Mouse (Mus musculus) limb, embryonic 13.5 days (tissue): ENCODE measurements around the gene Rgs19. TPM values are rescaled to one million over a fixed set of nuclear protein-coding genes. Genes with fewer than 3 reads are reported as not detected.
A peak's percentile ranks its signal among the peaks of the same experiment; 100 is the strongest.

Source experiments
- ATAC-seq: fragments of 200-750 bp; cut with Nextera tagmentation; 2 replicates; pipeline ENCODE4 v1.8.0; 2017; ENCODE audit warnings: low read depth, moderate number of reproducible peaks, moderate TSS enrichment; ENCODE audit not compliant: low FRiP score
- H3K27ac ChIP-seq: fragments of 300-500 bp; sonication (generic); 2 replicates; pipeline ENCODE4 v1.5.1; 2015; ENCODE audit warnings: inconsistent platforms, mild to moderate bottlenecking, moderate library complexity
- H3K27me3 ChIP-seq: fragments of 300-500 bp; sonication (generic); 2 replicates; pipeline ENCODE4 v1.6.1; 2015; ENCODE audit warnings: mild to moderate bottlenecking, inconsistent platforms
- H3K36me3 ChIP-seq: fragments of 300-500 bp; sonication (generic); 2 replicates; pipeline ENCODE4 v1.6.1; 2015; ENCODE audit warnings: inconsistent platforms, mild to moderate bottlenecking, moderate library complexity
- H3K4me1 ChIP-seq: fragments of 300-500 bp; sonication (generic); 2 replicates; pipeline ENCODE4 v1.6.1; 2015; ENCODE audit warnings: inconsistent platforms
- H3K4me2 ChIP-seq: fragments of 300-500 bp; sonication (generic); replicated peaks from 2 replicates; pipeline ENCODE4 v1.6.1; 2015; ENCODE audit warnings: inconsistent platforms, mild to moderate bottlenecking, moderate library complexity
- H3K4me3 ChIP-seq: fragments of 300-500 bp; sonication (generic); 2 replicates; pipeline ENCODE4 v1.5.1; 2015; ENCODE audit warnings: moderate library complexity, mild to moderate bottlenecking, inconsistent platforms
- H3K9ac ChIP-seq: fragments of 300-500 bp; sonication (generic); 2 replicates; pipeline ENCODE4 v1.6.1; 2015; ENCODE audit warnings: mild to moderate bottlenecking, inconsistent platforms
- H3K9me3 ChIP-seq: fragments of 300-500 bp; sonication (generic); 2 replicates; pipeline ENCODE4 v1.6.1; 2016; ENCODE audit warnings: inconsistent platforms
- WGBS: fragments of 180-500 bp; shearing (Covaris S2); methylation state at CpG from one replicate; pipeline ENCODE4 v1.1.7; 2015; 5-methylcytosine and 5-hydroxymethylcytosine counted together
- polyA plus RNA-seq: library from polyadenylated mRNA; unstranded; fragments of >200 nt; fragmentation: Nextera tagmentation; extraction: Ambion mirVana; gene quantifications from 2 replicates; pipeline ENCODE4 v1.2.1, GENCODE M21; 2015

Rgs19 gene
- polyA plus RNA-seq = 79.0 and 82.0 TPM in 2 replicates

GRCm38 (mm10) chr2:181693339-181694280, at the start of gene Rgs19:
Gene Rgs19, minus strand, starts transcription at chr2:181693977.
- H3K4me3 ChIP-seq = peak within 1 kb of the TSS; percentile 74
- H3K27me3 ChIP-seq = 0 out of 2 replicates have a peak, but pooled peaks cover 13% of the 10 kb centered on the region
- peak within 1 kb of the TSS; percentile 58; the same call in 1 of the 2 replicates for H3K27ac ChIP-seq
- peak; percentile 88 for ATAC-seq
- peaks cover 31% of the 10 kb centered on the region for H3K36me3 ChIP-seq
- peak within 1 kb of the TSS; percentile 80 for H3K9ac ChIP-seq
- WGBS = under 1% methylated on average over 75 of the region's 75 CpGs
- H3K4me1 ChIP-seq = peaks cover 26% of the 10 kb centered on the region
- peak within 1 kb of the TSS; percentile 85 for H3K4me2 ChIP-seq
- H3K9me3 ChIP-seq = no peaks in the 10 kb centered on the region

DNA sequence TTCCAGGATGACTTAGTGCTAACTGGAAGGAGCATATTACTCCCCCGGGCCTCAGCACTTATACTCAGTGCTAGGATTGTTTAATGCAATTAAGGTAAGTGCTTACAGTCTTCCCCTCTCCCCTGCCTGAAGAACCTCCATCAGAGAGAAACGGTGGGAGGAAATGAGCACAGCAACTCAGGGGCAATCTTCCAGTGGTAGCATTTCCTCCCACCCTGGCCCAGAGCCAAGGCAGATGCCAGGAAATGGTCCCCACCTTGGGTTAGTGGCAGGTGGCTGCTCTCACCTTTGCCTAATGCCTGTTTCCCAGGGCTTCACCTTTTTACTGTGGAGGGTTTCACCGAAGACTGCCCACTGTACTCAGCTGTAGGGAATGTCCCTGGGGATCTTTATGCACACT, 36.3 kb upstream of the Rgs19 start:
- 45% methylated on average over 3 of the region's 3 CpGs for WGBS
- Histone ChIP-seq H3K9ac (no peak overlapping the region), H3K9me3 (no peaks in the 10 kb centered on the region), H3K27ac (no peak overlapping the region), H3K36me3 (no peaks in the 10 kb centered on the region), H3K27me3 (no peaks in the 10 kb centered on the region), H3K4me3 (no peak overlapping the region), H3K4me2 (no peak overlapping the region), H3K4me1 (peaks cover 7% of the 10 kb centered on the region)
- ATAC-seq = no peak

GRCm38 (mm10) chr2:181727659-181728262, 34.0 kb upstream of the Rgs19 start:
- WGBS = 42% methylated on average over 9 of the region's 9 CpGs
- Histone ChIP-seq H3K27me3 (no peaks in the 10 kb centered on the region), H3K27ac (no peak overlapping the region), H3K9ac (no peak overlapping the region), H3K4me1 (peaks cover 7% of the 10 kb centered on the region), H3K9me3 (no peaks in the 10 kb centered on the region), H3K4me3 (no peak overlapping the region), H3K4me2 (no peak overlapping the region), H3K36me3 (no peaks in the 10 kb centered on the region)
- ATAC-seq = peak; percentile 80

DNA sequence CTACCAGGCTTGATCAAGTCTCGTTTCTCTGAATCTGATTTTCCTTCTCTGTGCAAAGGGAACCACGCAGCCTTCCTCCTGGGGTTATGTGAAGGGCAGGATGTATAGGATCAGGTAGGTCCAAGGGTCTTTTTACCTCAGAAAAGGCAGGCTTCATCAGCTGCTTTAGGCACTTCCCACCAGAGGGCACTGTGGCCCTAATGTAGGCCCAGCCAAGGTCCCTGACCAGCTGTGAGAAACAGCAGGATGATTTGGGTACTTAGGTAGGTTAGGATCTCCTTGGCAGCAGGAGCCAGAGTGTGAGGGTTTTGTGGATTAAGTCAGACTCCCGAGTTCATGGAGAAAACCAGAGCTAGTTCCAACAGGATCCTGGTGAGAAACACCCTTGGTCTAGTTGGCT, 28.4 kb upstream of the Rgs19 start:
- ATAC-seq = no peak
- Histone ChIP-seq H3K4me2 (no peak overlapping the region), H3K9me3 (no peaks in the 10 kb centered on the region), H3K4me1 (no peaks in the 10 kb centered on the region), H3K27me3 (no peaks in the 10 kb centered on the region), H3K9ac (no peak overlapping the region), H3K4me3 (no peak overlapping the region), H3K36me3 (no peaks in the 10 kb centered on the region), H3K27ac (no peak overlapping the region)
- 6% methylated on average over 3 of the region's 3 CpGs for WGBS

DNA sequence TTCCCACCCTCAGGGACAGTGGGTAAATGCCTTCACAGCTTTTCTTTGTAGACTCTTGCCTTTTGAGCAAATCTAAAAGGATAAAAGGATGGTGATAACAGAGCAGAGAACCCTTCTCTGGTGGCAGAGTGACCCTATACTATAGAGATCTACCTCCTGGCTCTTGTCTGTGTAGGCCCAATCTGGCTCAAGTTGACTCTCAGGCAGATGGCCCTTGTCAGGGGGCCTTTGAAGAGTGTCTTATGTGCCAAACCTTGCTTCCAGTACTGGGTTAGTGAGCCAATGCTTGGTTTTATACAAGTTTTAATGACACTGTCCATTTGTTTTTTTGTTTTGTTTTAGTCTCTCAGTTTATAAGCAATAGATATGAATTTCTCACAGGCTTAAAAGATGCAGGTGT, 27.4 kb upstream of the Rgs19 start:
- Histone ChIP-seq H3K36me3 (no peaks in the 10 kb centered on the region), H3K4me1 (no peaks in the 10 kb centered on the region), H3K4me2 (no peak overlapping the region), H3K9me3 (no peaks in the 10 kb centered on the region), H3K27ac (no peak overlapping the region), H3K9ac (no peak overlapping the region), H3K4me3 (no peak overlapping the region), H3K27me3 (no peaks in the 10 kb centered on the region)
- no peak for ATAC-seq

DNA sequence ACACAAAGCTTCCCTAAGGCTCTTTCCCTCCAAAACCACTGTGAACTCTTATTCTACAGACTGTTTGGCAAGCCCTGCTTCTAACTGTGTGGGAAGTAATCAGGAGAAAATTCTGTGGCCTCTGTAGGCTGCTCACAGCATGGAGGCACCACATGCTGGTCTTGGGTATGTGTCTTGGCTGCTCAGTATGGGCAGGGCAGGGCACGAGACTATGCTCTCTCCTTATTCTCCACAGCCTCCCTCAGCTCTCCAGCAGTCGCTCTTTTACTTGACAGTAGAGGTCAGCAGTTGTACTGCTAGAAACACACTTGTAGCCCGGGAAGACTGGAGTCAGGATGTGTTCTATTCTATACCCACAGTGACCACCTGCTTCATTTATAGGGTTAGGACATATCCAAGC, 26.3 kb upstream of the Rgs19 start:
- no peaks in the 10 kb centered on the region for H3K4me1 ChIP-seq
- H3K4me2 ChIP-seq = no peak overlapping the region
- H3K9me3 ChIP-seq = no peaks in the 10 kb centered on the region
- ATAC-seq = no peak
- no peak overlapping the region for H3K27ac ChIP-seq
- H3K9ac ChIP-seq = no peak overlapping the region
- no peaks in the 10 kb centered on the region for H3K27me3 ChIP-seq
- WGBS = 31% methylated on average over 3 of the region's 3 CpGs
- H3K36me3 ChIP-seq = no peaks in the 10 kb centered on the region
- H3K4me3 ChIP-seq = no peak overlapping the region

DNA sequence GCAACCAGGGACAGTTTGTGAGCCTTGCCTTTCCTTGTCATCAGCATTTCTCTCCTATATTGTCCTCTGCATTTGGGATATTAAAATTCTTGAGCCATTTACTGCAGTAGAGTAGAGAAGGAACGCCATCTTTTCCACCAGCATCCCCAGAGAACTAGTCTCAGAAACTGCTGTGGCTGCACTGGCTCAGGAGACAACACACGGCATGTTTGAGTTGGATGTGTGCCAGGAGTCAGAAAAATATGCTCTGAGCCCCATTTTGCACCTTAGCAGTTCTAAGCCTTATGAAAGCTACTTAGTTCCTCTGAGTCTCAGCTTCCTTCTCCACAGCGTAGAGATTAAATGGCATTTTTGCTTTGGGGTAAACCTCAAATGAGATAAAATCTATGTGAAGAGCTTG, 23.2 kb upstream of the Rgs19 start:
- Histone ChIP-seq H3K9me3 (no peaks in the 10 kb centered on the region), H3K4me2 (no peak overlapping the region), H3K4me1 (no peaks in the 10 kb centered on the region), H3K36me3 (no peaks in the 10 kb centered on the region), H3K9ac (no peak overlapping the region), H3K4me3 (no peak overlapping the region), H3K27me3 (peaks cover 6% of the 10 kb centered on the region; the same call in 1 of the 2 replicates), H3K27ac (no peak overlapping the region)
- no peak for ATAC-seq
- 50% methylated on average over 3 of the region's 3 CpGs for WGBS

- no peak for ATAC-seq
- WGBS = 79% methylated on average over 3 of the region's 3 CpGs
- Histone ChIP-seq H3K4me1 (no peaks in the 10 kb centered on the region), H3K4me2 (peak overlapping the region; percentile 49), H3K4me3 (no peak overlapping the region), H3K9me3 (no peaks in the 10 kb centered on the region), H3K27me3 (peaks cover 6% of the 10 kb centered on the region; the same call in 1 of the 2 replicates), H3K27ac (no peak overlapping the region), H3K9ac (no peak overlapping the region; the same call in 1 of the 2 replicates), H3K36me3 (no peaks in the 10 kb centered on the region)
Measured at GRCm38 (mm10) chr2:181715382-181715781, 21.6 kb upstream of the Rgs19 start.

GRCm38 (mm10) chr2:181714903-181715326, 21.1 kb upstream of the Rgs19 start, which contains the start of gene Oprl1:
Gene Oprl1, plus strand, starts transcription at chr2:181715016.
- H3K4me1 ChIP-seq = no peaks in the 10 kb centered on the region
- H3K36me3 ChIP-seq = no peaks in the 10 kb centered on the region
- peak; percentile 57; the same call in 1 of the 2 replicates for ATAC-seq
- H3K27me3 ChIP-seq = peaks cover 6% of the 10 kb centered on the region; the same call in 1 of the 2 replicates
- 4% methylated on average over 7 of the region's 7 CpGs for WGBS
- peak within 1 kb of the TSS; percentile 35; the same call in 1 of the 2 replicates for H3K9ac ChIP-seq
- peak within 1 kb of the TSS; percentile 15 for H3K4me3 ChIP-seq
- H3K4me2 ChIP-seq = peak within 1 kb of the TSS; percentile 49
- H3K9me3 ChIP-seq = no peaks in the 10 kb centered on the region
- no peak within 1 kb of the TSS for H3K27ac ChIP-seq

DNA sequence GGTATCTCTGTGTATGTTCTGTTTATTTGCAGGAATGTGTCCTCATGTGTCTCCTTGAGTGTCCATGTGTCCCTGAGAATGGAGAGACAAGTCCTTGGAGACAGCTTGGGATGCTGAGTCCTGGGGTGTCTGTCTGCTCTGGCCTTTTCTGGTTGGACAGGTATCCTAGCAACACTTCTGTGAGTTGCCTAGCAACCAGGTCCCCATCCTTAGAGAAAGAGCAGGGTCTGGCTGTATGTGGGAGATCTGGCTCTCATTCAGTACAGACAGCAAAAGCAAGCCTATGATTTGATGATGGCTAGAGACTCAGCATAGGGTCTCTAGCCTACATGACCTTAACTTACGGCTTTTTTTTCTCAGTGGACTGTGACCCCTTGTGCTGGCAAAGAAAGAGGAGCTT, 20.0 kb upstream of the Rgs19 start:
- no peak for ATAC-seq
- WGBS = 87% methylated on average over 1 of the region's 1 CpGs
- no peak overlapping the region for H3K27ac ChIP-seq
- H3K9me3 ChIP-seq = no peaks in the 10 kb centered on the region
- no peak overlapping the region for H3K4me3 ChIP-seq
- no peak overlapping the region for H3K4me2 ChIP-seq
- no peaks in the 10 kb centered on the region for H3K36me3 ChIP-seq
- H3K27me3 ChIP-seq = peaks cover 6% of the 10 kb centered on the region; the same call in 1 of the 2 replicates
- H3K9ac ChIP-seq = no peak overlapping the region
- H3K4me1 ChIP-seq = no peaks in the 10 kb centered on the region

DNA sequence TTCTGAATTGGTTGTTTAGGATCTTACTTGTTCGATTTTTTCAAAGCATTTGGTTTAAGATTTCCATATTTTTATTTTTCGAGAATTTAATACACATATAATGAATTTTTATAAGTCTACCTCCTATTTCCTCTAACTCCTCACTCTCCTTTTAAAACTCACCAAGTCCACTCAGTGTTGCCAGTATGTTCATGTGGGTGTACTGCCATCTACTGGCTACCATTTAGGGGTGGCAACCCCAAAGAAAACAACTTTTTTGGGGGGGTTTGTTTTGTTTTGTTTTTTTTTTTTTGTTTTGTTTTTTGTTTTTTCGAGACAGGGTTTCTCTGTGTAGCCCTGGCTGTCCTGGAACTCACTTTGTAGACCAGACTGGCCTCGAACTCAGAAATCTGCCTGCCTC, 12.9 kb upstream of the Rgs19 start:
- Histone ChIP-seq H3K4me2 (no peak overlapping the region), H3K9me3 (no peaks in the 10 kb centered on the region), H3K4me1 (no peaks in the 10 kb centered on the region), H3K4me3 (no peak overlapping the region), H3K27ac (no peak overlapping the region), H3K36me3 (no peaks in the 10 kb centered on the region), H3K9ac (no peak overlapping the region), H3K27me3 (no peaks in the 10 kb centered on the region)
- 38% methylated on average over 4 of the region's 4 CpGs for WGBS
- ATAC-seq = no peak

GRCm38 (mm10) chr2:181698241-181698640, 4.5 kb upstream of the Rgs19 start, which contains the start of gene Lkaaear1:
Gene Lkaaear1, minus strand, starts transcription at chr2:181698442.
- Histone ChIP-seq H3K9me3 (no peaks in the 10 kb centered on the region), H3K27me3 (0 out of 2 replicates have a peak, but pooled peaks cover 13% of the 10 kb centered on the region), H3K36me3 (no peaks in the 10 kb centered on the region), H3K4me1 (peaks cover 8% of the 10 kb centered on the region), H3K27ac (no peak within 1 kb of the TSS), H3K4me2 (no peak within 1 kb of the TSS), H3K9ac (no peak within 1 kb of the TSS), H3K4me3 (no peak within 1 kb of the TSS)
- no peak for ATAC-seq
- 53% methylated on average over 5 of the region's 5 CpGs for WGBS
